Mouse (Mus musculus) CH12.LX (cell line): ENCODE results near the gene Mypop. TPM values are rescaled to one million over a fixed set of nuclear protein-coding genes. Genes with fewer than 3 reads are reported as not detected.

ENCODE experiments used
- DNase-seq: peaks from one replicate; pipeline ENCODE4 v3.0.0-alpha.2; 2013; ENCODE audit errors: extremely low read depth
- H3K27ac ChIP-seq: 2 replicates; pipeline ENCODE4 v1.5.1; 2012; ENCODE audit warnings: low read depth, mild to moderate bottlenecking, control low read depth, moderate library complexity; ENCODE audit not compliant: insufficient read depth
- H3K27me3 ChIP-seq: replicated peaks from 2 replicates; pipeline ENCODE3; 2012; ENCODE audit warnings: inconsistent platforms
- H3K36me3 ChIP-seq, 2 experiments: replicated peaks in 1 of 2; 2 replicates each; pipeline versions ENCODE3 to v1.6.1; 2012; ENCODE audit warnings: inconsistent platforms in 1 of 2, low read length in 1 of 2, mild to moderate bottlenecking in 1 of 2, mixed read lengths in 1 of 2, moderate library complexity in 1 of 2; ENCODE audit not compliant: control insufficient read depth in 1 of 2, insufficient read depth in 1 of 2
- H3K4me1 ChIP-seq, 2 experiments: 2 replicates each; pipeline ENCODE4 v1.6.1; 2012; ENCODE audit warnings: inconsistent platforms in 1 of 2, moderate library complexity in 1 of 2; ENCODE audit not compliant: insufficient read depth in 2 of 2, control insufficient read depth in 1 of 2
- H3K4me2 ChIP-seq: 2 replicates; pipeline ENCODE4 v1.6.1; 2012; ENCODE audit warnings: low read depth, mild to moderate bottlenecking, control low read depth; ENCODE audit not compliant: poor library complexity, insufficient read depth, severe bottlenecking
- H3K4me3 ChIP-seq, 3 experiments: fragments of 150-350 bp in 1 of 3; sonication (generic) in 1 of 3; replicated peaks in 1 of 3; 2 replicates each; pipeline versions ENCODE3 to v1.5.1; 2011 to 2012; ENCODE audit warnings: low read depth in 2 of 3, low read length in 2 of 3, mild to moderate bottlenecking in 2 of 3, moderate library complexity in 2 of 3, control low read depth in 1 of 3, improper control_type of control experiment in 1 of 3, inconsistent platforms in 1 of 3, mixed read lengths in 1 of 3; ENCODE audit not compliant: poor library complexity in 1 of 3
- H3K79me2 ChIP-seq: replicated peaks from 2 replicates; pipeline ENCODE4 v1.6.1; 2012; ENCODE audit warnings: mild to moderate bottlenecking, moderate library complexity; ENCODE audit not compliant: control insufficient read depth, poor library complexity, insufficient read depth, severe bottlenecking; ENCODE audit errors: extremely low read depth
- H3K9ac ChIP-seq: 2 replicates; pipeline ENCODE4 v1.6.1; 2012; ENCODE audit warnings: low read depth, mild to moderate bottlenecking, control low read depth, moderate library complexity; ENCODE audit not compliant: insufficient read depth
- H3K9me3 ChIP-seq: replicated peaks from 2 replicates; pipeline ENCODE3; 2012; ENCODE audit warnings: low read length, inconsistent platforms, mixed read lengths
- BHLHE40 ChIP-seq: IDR thresholded peaks from 2 replicates; pipeline ENCODE4 v1.6.1; 2011; ENCODE audit warnings: mild to moderate bottlenecking, low read depth, low read length, improper control_type of control experiment
- CHD2 ChIP-seq: IDR thresholded peaks from 2 replicates; pipeline ENCODE4 v1.6.1; 2011; ENCODE audit warnings: low read length, improper control_type of control experiment
- CTCF ChIP-seq, 2 experiments: IDR thresholded peaks in 1 of 2; conservative IDR thresholded peaks in 1 of 2; 2 replicates each; pipeline ENCODE4 v1.5.1; 2011 to 2012; ENCODE audit warnings: low read depth in 2 of 2, low read length in 2 of 2, improper control_type of control experiment in 1 of 2, inconsistent platforms in 1 of 2, mild to moderate bottlenecking in 1 of 2, moderate library complexity in 1 of 2
- ELF1 ChIP-seq: IDR thresholded peaks from 2 replicates; pipeline ENCODE4 v1.6.1; 2014; ENCODE audit warnings: low read depth, mild to moderate bottlenecking, inconsistent platforms, low read length, improper control_type of control experiment
- ETS1 ChIP-seq: conservative IDR thresholded peaks from 2 replicates; pipeline ENCODE4 v1.6.1; 2012; ENCODE audit warnings: low read depth, mild to moderate bottlenecking, inconsistent platforms, low read length, improper control_type of control experiment, moderate library complexity
- HCFC1 ChIP-seq: IDR thresholded peaks from 2 replicates; pipeline ENCODE4 v1.6.1; 2012; ENCODE audit warnings: low read depth, mild to moderate bottlenecking, inconsistent platforms, low read length, improper control_type of control experiment
- MXI1 ChIP-seq: IDR thresholded peaks from 2 replicates; pipeline ENCODE4 v1.6.1; 2011; ENCODE audit warnings: mild to moderate bottlenecking, low read depth, low read length, improper control_type of control experiment
- NELFE ChIP-seq: IDR thresholded peaks from 2 replicates; pipeline ENCODE4 v1.6.1; 2011; ENCODE audit warnings: low read depth, low read length, improper control_type of control experiment
- NRF1 ChIP-seq: IDR thresholded peaks from 2 replicates; pipeline ENCODE4 v1.6.1; 2014; ENCODE audit warnings: low read depth, mild to moderate bottlenecking, inconsistent platforms, low read length, improper control_type of control experiment, moderate library complexity
- PAX5 ChIP-seq: IDR thresholded peaks from 2 replicates; pipeline ENCODE4 v1.6.1; 2012; ENCODE audit warnings: low read length, inconsistent platforms, mixed read lengths
- POLR2A ChIP-seq: IDR thresholded peaks from 2 replicates; pipeline ENCODE4 v1.6.1; 2011; ENCODE audit warnings: low read depth, mild to moderate bottlenecking, improper control_type of control experiment, low read length
- POLR2AphosphoS2 ChIP-seq: IDR thresholded peaks from 2 replicates; pipeline ENCODE4 v1.6.1; 2011; ENCODE audit warnings: low read depth, low read length, improper control_type of control experiment
- RCOR1 ChIP-seq: conservative IDR thresholded peaks from 2 replicates; pipeline ENCODE4 v1.6.1; 2012; ENCODE audit warnings: low read depth, mild to moderate bottlenecking, inconsistent platforms, low read length, improper control_type of control experiment
- TBP ChIP-seq: conservative IDR thresholded peaks from 2 replicates; pipeline ENCODE4 v1.6.1; 2011; ENCODE audit warnings: low read depth, low read length, improper control_type of control experiment
- TCF12 ChIP-seq: IDR thresholded peaks from 2 replicates; pipeline ENCODE4 v1.6.1; 2014; ENCODE audit warnings: low read depth, mild to moderate bottlenecking, inconsistent platforms, low read length, improper control_type of control experiment
- USF1 ChIP-seq: IDR thresholded peaks from 2 replicates; pipeline ENCODE4 v1.6.1; 2014; ENCODE audit warnings: low read depth, mild to moderate bottlenecking, inconsistent platforms, low read length, improper control_type of control experiment
- USF2 ChIP-seq: conservative IDR thresholded peaks from 2 replicates; pipeline ENCODE4 v1.6.1; 2011; ENCODE audit warnings: low read depth, low read length, improper control_type of control experiment
- ZNF384 ChIP-seq: IDR thresholded peaks from 2 replicates; pipeline ENCODE4 v1.6.1; 2012; ENCODE audit warnings: low read depth, low read length, improper control_type of control experiment, inconsistent platforms
- dilution Hi-C: fragments of 300-500 bp; cut with MboI; formaldehyde crosslinking; loops from 2 replicates; pipeline ENCODE4 v1.14.3; 2020; ENCODE audit warnings: low sequenced_read_pairs; ENCODE audit not compliant: extremely low pct_unique_long_range_greater_than_20kb, extremely low pct_ligation_motif_present
- in situ Hi-C: fragments of 300-500 bp; cut with MboI; formaldehyde crosslinking; loops from 3 replicates; pipeline ENCODE4 v1.14.3; 2019; ENCODE audit warnings: low sequenced_read_pairs, low pct_ligation_motif_present, low pct_unique_long_range_greater_than_20kb, mixed read lengths
- polyA plus RNA-seq: library from polyadenylated mRNA; unstranded; fragments of >175 nt; gene quantifications from 2 replicates; pipeline ENCODE4 v1.2.1, GENCODE M21; 2012; ENCODE audit warnings: low read depth; ENCODE audit not compliant: insufficient read length
- total RNA-seq, 2 experiments: library from RNA; depleted of rRNA; stranded (reverse); fragments of 300-350 nt in 1 of 2; fragments of >200 nt in 1 of 2; gene quantifications; 2 replicates each; pipeline ENCODE4 v1.2.3; 2012 to 2014

The Mypop gene
- total and polyA plus RNA-seq, 3 experiments, result 1.2 to 4.7 (median 2.5) TPM

DNA sequence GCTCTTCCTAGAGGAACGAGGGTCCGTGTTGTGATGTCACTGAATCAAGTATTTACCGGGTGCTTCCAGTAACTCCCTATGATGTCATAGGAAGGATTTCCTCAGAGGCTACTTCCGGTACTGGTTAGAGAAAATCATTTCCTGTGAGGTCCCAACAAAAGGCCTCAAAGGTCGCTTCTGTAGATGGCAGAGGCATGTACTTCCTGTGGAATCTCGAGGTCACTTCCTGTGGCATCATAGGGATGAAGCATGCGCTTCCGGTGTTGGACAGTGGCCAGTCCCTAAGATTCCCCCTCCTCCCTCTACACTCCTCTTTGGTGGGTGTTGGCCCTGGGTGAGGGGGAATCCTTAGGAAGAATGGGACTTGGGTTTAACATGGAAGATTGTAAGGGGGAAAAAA, 31.6 kb upstream of the Mypop start:
- Histone ChIP-seq H3K27ac (no peak overlapping the region), H3K36me3 (no peaks in the 10 kb centered on the region), H3K27me3 (peaks cover 95% of the 10 kb centered on the region), H3K79me2 (0 out of 2 replicates have a peak, but pooled peaks cover 3% of the 10 kb centered on the region), H3K4me1 (peaks cover 14 to 29% of the 10 kb centered on the region in 2 experiments), H3K4me2 (peak overlapping the region; percentile 32; the same call in 1 of the 2 replicates), H3K4me3 (no peak overlapping the region), H3K9ac (no peak overlapping the region), H3K9me3 (peaks cover 9% of the 10 kb centered on the region)
- no peak for DNase-seq
- in situ Hi-C loops, result no loop called here
- dilution Hi-C loops, result no loop called here
- TF ChIP-seq ELF1 (peak; percentile 39), PAX5 (no peak), HCFC1 (peak; percentile 56)

DNA sequence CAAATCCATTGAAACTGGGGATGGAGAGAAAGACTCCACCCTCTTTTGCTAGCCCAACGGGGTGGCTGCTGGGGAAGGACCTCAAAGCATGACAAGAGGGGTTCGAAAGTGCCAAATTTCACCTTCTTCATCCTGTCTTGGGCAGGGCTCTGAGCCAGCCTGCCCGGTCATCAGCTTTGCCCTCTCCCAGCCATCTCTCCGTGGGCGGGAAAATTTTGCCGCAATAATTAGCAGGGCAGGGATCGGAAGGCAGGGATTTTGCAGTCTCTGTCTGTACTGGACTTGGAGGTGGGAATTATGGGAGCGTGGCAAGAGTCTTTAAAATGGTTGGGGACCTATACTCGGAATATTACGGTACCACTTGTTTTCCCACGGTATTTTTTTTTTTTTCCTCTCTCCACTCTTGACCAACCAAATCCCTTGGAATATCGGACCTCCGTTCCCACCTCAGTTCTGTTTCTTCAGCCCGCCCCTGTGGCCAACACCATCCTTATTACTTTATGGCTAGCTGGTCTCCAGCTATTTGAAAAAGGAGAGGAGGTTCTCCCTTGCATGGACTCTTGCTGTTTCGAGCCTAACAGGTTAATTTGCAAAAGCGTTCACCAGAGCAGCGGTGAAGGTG, 28.8 kb upstream of the Mypop start:
- Histone ChIP-seq H3K4me2 (peak overlapping the region; percentile 95), H3K9me3 (peaks cover 8% of the 10 kb centered on the region), H3K27me3 (peaks cover 93% of the 10 kb centered on the region), H3K9ac (no peak overlapping the region), H3K79me2 (no peaks in the 10 kb centered on the region), H3K27ac (no peak overlapping the region), H3K4me1 (peaks cover 14 to 30% of the 10 kb centered on the region in 2 experiments), H3K4me3 (no peak overlapping the region), H3K36me3 (no peaks in the 10 kb centered on the region)
- in situ Hi-C loops (no loop called here), dilution Hi-C loops (no loop called here)
- no peak for DNase-seq
- TF ChIP-seq BHLHE40, result no peak
- TF ChIP-seq POLR2AphosphoS2, result no peak
- TF ChIP-seq NRF1, result no peak
- TF ChIP-seq PAX5, result no peak
- peak; percentile 97 for TF ChIP-seq MXI1
- TF ChIP-seq CTCF (conservative IDR thresholded peaks at IDR 0.05 in 1 of 2, IDR thresholded peaks at IDR 0.05 in 1 of 2; ENCODE audit: low read depth in 2 of 2, low read length in 2 of 2), result no peak
- TF ChIP-seq NELFE, result no peak
- no peak for TF ChIP-seq RCOR1
- no peak for TF ChIP-seq USF1
- peak; percentile 81 for TF ChIP-seq ZNF384
- TF ChIP-seq CHD2, result no peak
- no peak for TF ChIP-seq USF2
- TF ChIP-seq POLR2A, result no peak
- TF ChIP-seq TBP, result no peak
- no peak for TF ChIP-seq TCF12
- no peak for TF ChIP-seq ETS1
